Mouse (Mus musculus): ENCODE measurements at regions not wholly inside any gene's neighbourhood (a gene's known extent, or its start where the extent isn't known, plus 50 kb on each side); places are given as distances from the start of the nearest gene placed in this dataset.

DNA sequence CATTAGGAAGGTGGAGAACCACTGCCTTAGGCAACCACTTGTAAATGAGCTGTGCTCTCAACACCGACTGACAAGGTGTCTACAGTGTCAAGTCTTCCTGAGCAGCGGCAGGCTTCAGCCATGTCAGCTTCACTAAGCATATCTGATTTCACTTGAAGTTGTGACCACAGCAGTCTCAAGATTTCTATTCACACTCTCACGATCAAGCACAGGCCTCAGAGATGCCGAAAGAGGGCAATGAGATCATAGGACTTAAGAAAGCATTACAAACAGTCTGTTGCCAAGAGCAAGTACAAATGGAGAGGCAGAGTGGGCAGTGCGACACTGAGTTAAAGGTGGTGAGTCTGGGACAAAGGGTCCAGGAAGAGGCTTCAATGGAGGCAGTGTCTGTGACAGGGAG, 289.6 kb downstream of the Kcnrg start:
- no peak for DNase-seq (ENCODE audit: low spot score)

- DNase-seq (ENCODE audit: low spot score) = no peak
These were observed 291.4 kb downstream of the Kcnrg start for GRCm38 (mm10) chr14:61898664-61899063.

GRCm38 (mm10) chr14:61904426-61905124, 297.3 kb downstream of the Kcnrg start:
- no peak for DNase-seq (ENCODE audit: low spot score)

DNA sequence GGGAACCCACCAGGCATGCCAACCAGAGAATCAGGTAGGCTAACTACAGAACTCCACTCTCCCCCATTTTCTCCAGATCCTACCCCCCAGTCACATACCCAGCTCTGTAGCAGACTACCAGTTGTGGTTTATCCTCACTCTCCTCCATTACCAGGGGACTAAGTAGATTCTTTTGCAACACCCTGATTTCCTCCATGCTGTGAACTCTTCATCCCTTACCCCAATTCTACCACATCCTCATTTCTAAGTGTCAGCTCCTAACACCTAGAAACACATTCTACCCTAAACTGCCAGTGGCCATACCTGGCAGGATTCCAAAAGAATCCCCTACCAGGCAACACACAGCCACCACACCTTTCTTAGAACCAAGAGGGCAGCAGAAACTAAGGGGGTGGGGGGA, 310.9 kb downstream of the Kcnrg start:
- DNase-seq (ENCODE audit: low spot score) = no peak

GRCm38 (mm10) chr14:61931811-61932210, 324.6 kb downstream of the Kcnrg start:
- DNase-seq (ENCODE audit: low spot score) = no peak

DNA sequence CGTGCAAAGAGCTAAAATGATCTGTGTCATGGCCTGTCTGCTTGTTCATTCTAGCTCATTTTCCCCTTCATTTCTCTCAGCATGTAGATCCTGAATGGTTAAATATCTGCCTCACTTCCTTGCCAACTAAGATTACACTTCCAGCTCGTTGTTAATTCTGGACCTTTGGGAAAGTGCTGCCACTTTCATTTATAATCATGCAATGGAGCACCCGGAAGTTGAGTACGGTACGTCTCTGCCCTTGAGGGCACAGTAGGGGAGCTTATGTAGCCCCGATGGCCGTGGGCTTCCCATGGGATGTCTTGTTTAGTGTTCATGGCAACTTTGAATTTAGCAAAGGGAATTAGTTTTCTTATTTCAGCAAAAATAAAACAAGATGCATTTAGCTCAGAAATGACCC, 334.4 kb downstream of the Kcnrg start:
- DNase-seq (ENCODE audit: low spot score) = no peak

DNA sequence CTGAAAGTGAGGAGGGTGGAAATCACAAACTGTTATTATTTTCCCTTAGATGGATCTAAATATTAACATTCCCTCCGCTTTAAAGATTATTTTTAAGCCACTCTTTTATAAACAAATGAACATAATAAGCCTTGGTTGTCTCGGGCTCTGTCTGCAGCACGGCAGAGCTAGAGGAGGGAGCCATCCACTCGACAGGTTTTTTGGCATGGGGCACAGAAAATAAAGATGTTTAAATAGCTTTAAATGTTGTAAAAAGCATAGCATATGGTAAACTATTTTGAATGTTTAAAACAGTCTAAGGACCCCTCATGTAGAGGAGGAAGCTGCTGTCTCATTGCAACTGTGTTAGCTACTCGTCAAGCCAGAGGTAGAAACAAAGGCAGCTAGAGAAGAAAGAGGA, 338.4 kb downstream of the Kcnrg start:
- no peak for DNase-seq (ENCODE audit: low spot score)

- DNase-seq (ENCODE audit: low spot score) = no peak
These were observed 342.2 kb downstream of the Kcnrg start for GRCm38 (mm10) chr14:61949446-61949845.

DNA sequence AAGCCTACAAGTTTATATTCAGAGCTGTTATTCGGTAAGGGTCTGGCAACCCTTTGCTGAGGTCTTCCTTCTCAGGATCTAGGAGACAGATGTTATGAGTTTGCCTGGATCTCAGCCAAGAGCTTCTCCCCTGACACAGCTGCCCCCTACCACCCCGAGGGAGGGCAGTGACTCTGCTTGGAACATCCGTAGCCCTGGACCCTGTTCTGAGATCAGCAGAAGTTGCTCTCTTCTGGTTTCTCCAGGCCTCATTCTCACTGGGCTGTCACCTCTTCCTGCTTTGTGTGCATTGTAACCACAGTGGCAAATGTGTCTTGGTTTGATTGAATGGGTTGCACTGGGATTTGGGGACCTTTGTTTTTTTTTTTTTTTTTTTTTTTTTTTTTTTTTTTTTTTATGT, 342.4 kb upstream of the Rnaseh2b start:
- DNase-seq (ENCODE audit: low spot score) = no peak

GRCm38 (mm10) chr14:61953029-61953428, 339.4 kb upstream of the Rnaseh2b start:
- no peak for DNase-seq (ENCODE audit: low spot score)

DNA sequence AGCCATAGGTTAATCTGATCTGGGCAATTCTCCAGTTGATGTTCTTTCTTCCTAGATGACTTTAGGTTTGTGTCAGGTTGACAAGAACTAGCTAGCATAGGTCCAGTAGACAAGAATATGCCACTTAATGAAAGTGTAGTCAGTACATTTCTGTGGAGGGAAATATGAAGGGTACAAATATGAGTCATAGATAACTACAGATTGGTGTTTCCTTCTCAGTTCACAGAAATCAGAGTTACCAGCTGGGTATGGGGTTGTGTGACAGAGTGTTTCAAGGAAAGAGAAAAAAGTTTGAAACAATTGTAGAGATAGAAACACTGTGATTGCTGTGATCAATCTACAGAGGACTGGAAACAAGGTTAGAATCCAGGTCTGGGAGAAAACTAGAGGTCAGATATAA, 337.0 kb upstream of the Rnaseh2b start:
- no peak for DNase-seq (ENCODE audit: low spot score)

GRCm38 (mm10) chr14:61960243-61960957, 332.0 kb upstream of the Rnaseh2b start:
- no peak for DNase-seq (ENCODE audit: low spot score)

DNA sequence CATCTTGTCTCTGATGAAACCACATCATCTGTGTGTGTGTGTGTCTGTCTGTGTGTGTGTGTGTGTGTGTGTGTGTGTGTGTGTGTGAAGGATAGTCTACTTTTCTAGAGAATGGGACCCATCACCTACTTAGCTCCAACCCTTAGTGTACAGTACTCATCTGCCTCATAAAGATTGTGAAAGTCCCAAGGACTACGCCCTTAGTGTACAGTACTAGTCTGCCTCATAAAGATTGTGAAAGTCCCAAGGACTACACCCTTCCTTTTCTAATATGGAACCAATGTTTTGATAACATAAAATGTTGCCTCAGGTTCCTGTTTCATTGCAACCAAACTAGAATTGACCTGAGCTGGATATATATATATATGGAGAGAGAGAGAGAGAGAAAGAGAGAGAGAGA, 323.9 kb upstream of the Rnaseh2b start:
- no peak for DNase-seq (ENCODE audit: low spot score)

DNA sequence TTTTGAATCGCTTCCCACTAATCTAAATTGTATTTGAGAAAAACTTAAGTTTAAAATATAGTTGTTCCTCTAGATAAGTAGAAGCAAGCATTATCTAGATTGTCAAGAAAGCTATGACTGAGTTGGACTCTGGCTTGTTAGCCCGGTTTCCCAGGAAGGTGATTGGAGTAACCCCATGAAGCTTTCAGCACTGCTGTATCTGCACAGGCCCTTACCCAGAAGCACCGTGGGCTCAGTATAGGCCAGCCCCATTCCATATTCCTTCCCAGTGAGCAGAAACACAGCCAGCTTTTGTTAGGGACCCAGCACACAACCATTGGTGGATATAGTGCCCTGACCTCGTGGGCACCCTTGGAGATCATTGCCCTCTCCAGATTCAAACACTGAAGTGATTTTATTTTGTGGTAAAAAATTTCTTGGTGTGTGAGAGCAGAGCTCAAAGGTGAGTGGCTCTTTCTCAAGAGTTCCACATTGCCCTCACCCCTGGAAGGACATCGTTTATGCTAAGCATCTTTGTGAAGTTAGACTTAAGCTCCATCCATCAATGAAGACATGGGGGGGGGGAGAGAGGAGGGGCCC, 323.3 kb upstream of the Rnaseh2b start:
- no peak for DNase-seq (ENCODE audit: low spot score)

GRCm38 (mm10) chr14:61970591-61970990, 321.8 kb upstream of the Rnaseh2b start:
- no peak for DNase-seq (ENCODE audit: low spot score)

- no peak for DNase-seq (ENCODE audit: low spot score)
These were observed 321.0 kb upstream of the Rnaseh2b start for GRCm38 (mm10) chr14:61971100-61972088.

DNA sequence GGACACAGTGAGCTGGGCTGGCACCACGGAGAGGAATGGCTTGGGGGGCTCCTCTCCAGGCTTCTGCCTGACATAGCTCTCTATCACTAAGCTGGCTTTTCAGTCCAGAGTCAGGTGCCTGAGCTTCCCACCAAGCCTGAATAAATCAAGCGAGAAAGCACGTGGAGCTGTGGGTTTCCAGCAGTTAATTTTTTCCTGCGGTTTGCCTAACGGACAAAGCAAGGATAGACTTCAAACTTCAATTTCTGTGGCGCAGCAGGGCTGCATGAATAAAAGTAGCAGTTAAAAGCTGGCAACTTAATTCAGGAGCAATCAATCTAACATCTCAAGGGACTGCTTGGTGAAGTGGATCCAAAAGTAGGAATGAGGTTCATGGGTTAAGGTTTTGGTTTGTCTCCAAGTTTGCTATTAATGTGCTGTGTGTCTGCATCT, 317.1 kb upstream of the Rnaseh2b start:
- DNase-seq (ENCODE audit: low spot score) = no peak

DNA sequence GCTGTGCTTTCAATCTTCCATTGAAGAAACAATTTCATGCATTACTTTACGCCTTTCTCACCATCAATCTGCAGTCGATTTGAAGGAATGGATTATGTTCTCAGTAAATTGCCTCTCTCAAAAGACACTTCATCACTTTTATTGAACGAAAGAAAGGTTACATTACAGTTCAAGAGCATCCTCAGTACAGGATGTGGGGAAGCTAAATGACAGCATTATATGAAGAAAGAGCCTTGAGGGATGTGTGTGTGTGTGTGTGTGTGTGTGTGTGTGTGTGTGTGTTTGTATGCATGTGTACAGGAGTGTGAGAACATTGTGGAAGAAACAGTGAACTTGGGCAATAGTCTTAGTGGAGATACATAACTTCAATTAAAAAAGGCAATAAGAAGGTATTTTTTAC, 311.8 kb upstream of the Rnaseh2b start:
- DNase-seq (ENCODE audit: low spot score) = no peak

- DNase-seq (ENCODE audit: low spot score) = no peak
These were observed 306.8 kb upstream of the Rnaseh2b start for GRCm38 (mm10) chr14:61985575-61985974.

DNA sequence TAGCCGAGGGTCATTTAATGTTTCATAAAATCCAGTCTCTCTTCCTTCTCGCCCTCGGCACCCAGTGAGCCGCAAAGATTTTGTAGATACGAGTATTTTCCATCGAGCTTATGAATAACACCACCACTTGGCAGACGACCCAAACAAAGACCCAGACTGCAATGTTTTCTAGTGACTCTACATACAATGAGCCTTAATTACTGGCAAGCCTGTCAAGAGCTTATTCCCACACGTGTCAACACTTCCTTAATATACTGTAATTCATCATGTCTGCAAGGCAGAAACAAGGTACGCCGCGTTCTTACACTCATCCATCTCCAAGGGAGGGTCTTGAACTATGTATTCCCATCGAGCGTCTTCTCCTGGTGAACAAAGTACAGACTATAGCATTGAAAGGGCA, 306.2 kb upstream of the Rnaseh2b start:
- DNase-seq (ENCODE audit: low spot score) = no peak

DNA sequence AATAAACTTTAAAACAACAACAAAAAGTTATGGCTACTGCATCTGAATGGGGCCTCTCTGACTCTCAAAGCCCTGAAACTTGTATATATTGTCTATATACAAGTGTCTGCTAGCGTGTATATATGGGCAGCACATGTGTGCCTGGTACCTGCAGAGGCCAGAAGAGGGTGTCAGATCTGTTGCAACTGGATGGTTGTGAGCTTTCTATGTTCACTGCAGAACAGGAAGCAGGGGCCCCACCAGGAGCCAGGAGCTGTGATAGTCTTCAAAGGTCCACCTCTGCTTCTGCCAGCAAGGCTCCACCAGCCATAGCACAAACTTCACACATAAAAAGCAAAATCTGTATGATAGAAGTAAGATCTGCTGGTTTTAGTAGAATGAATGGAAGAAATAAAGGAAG, 297.1 kb upstream of the Rnaseh2b start:
- DNase-seq (ENCODE audit: low spot score) = no peak

DNA sequence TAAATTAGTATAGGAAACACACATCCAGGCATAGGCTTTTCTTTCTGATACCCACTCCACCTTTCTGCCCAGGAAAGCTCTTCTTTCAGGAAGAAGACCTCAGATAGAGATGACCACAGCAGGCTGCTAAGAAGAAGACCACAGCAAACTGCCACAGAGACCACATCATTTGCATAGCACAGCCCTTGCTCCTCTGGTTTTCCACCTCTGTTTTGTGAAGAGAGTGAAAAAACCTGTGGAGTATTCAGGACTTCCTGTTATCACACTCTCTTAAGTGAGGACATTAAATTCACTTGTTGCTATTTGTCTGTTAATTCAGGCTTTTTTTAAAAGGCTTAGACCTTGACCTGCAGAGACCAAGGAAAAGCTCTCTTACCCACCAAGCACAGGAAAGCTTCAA, 294.7 kb upstream of the Rnaseh2b start:
- DNase-seq (ENCODE audit: low spot score) = no peak

Measured in urinary bladder, adult 2 months (tissue).